Mouse (Mus musculus): Measurements from ENCODE around the gene Thsd4.
"Not testable (repeated sequence)": the region's sequence is repeated elsewhere in the genome, so short reads cannot be mapped to it uniquely, and the experiment has no call there.

The Thsd4 gene

DNA sequence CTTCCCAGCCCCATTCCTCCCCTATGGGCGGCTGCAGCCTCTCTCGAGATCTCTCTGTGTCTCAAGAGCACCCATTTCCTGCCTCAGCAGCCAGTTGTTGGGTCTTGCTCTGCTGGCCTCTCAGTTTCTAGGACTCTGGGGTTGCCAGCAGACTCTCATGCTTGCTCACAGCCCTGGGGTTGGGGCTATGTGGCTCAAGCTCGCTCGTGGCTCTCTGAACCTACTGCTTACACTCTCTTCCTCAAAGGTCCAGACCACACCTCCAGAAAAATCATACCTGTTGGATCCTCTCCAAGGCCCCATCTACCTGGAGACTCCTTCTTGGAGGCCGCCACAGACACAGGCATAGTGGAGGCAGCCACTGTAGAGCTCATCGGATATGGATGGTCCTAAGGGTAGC is 572.3 kb downstream of the Thsd4 start:
- DNase-seq (ENCODE audit: low spot score in 2 of 2): no peak

GRCm38 (mm10) chr9:59948691-59949250 is 573.1 kb downstream of the Thsd4 start:
- DNase-seq (ENCODE audit: low spot score in 2 of 2): no peak

GRCm38 (mm10) chr9:59948226-59948625 is 573.6 kb downstream of the Thsd4 start:
- no peak for DNase-seq (ENCODE audit: low spot score in 2 of 2)

DNA sequence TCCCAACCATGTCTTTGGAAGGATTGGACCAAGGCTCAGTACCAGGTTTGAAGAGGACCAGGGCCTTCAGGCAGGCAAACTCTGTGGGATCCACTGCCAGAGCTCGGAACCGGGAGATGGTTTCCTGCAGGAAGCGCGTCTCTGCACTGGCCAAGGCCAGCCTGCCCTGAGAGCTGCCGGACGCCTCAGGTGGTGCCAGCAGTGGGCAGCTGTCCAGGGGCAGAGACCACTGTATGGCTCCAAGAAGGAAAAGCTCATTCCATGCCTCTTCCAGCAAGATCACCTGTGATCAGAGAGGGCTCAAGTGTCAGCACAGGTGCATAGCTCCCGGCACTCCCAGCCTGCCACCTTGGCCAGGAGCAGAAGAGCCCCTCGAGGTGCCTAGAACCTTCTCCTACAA is 574.6 kb downstream of the Thsd4 start:
- no peak for DNase-seq (ENCODE audit: low spot score in 2 of 2)

- no peak for DNase-seq (ENCODE audit: low spot score in 2 of 2)
Observed at GRCm38 (mm10) chr9:59945241-59945640, 576.6 kb downstream of the Thsd4 start.

GRCm38 (mm10) chr9:59943826-59944225 is 578.0 kb downstream of the Thsd4 start:
- DNase-seq (ENCODE audit: low spot score in 2 of 2): no peak

- DNase-seq (ENCODE audit: low spot score in 2 of 2): no peak
Observed at GRCm38 (mm10) chr9:59942501-59943085, 579.3 kb downstream of the Thsd4 start.

DNA sequence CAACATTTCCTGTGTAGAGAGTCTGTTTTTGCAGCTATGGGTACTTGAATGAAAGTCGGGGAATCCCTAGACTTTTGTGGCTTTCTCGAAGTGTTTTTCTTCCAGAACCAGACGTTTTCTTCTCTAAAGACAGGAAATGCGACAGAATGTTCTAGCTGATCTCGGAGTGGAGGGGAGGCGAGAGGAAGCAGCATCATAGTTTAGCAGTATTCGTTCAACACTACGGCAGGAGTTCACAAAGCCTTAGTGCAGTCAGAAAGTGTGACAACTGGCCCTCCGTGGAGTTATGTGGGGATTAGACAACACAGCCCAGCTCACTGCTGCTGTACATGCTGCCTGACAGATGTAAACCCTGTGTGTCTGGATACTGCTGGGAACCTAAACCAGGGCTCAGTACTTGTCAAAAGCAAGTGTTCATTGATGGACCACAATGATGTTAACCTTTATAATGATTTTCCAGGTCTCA is 579.9 kb downstream of the Thsd4 start:
- DNase-seq (ENCODE audit: low spot score in 2 of 2): no peak

- DNase-seq (ENCODE audit: low spot score in 2 of 2): no peak
Observed at GRCm38 (mm10) chr9:59940913-59941884, 580.6 kb downstream of the Thsd4 start.

DNA sequence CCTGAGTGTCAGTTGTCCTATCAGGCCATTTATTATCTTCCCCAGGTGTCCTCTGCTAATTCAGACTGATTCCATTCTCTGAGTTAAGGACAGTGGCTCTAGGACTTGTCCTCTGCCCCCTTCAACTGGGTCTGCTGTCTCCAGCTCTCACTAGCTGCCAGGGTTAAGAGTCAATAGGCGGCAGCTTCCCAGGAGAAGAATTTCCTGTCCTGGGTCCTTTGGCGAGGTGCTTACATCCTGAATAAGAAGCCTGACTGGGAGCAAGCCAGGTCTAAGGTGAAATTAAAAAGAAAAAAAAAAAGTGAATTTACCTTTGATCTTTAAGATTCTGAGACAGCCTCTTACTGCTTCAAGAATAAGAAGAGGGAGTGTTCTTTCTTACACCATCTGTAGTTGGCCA is 582.2 kb downstream of the Thsd4 start:
- no peak for DNase-seq (ENCODE audit: low spot score in 2 of 2)

GRCm38 (mm10) chr9:59938529-59938928 is 583.3 kb downstream of the Thsd4 start:
- no peak for DNase-seq (ENCODE audit: low spot score in 2 of 2)

DNA sequence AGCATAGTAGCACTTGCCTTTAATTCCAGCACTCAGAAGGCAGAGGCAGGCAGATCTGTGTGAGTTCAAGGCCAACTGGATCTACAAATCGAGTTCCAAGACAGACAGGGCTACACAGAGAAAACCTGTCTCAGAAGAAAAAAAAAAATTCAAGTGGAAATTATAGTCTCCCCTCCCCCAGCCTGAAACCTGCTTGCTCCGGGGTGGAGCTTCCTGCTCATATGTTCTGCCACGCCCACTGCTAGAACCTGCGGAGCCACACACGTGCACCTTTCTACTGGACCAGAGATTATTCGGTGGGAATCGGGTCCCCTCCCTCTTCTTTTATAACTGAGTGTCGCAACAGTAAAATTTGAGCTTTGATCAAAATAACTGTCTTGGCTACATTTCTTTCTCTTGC is 586.0 kb downstream of the Thsd4 start:
- DNase-seq (ENCODE audit: low spot score in 2 of 2): not testable (repeated sequence)

GRCm38 (mm10) chr9:59930248-59930647 is 591.6 kb downstream of the Thsd4 start:
- DNase-seq (ENCODE audit: low spot score in 2 of 2): no peak

Measured in urinary bladder, adult 18-20 months (tissue).